Mouse (Mus musculus): ENCODE measurements at regions not wholly inside any gene's neighbourhood (a gene's known extent, or its start where the extent isn't known, plus 50 kb on each side); places are given as distances from the start of the nearest gene placed in this dataset.

GRCm38 (mm10) chr14:99687062-99687806, 388.7 kb downstream of the Klf5 start:
- DNase-seq (ENCODE audit: low spot score), result no peak
- intact Hi-C loops (cut with DNase I), result no loop called here

- DNase-seq (ENCODE audit: low spot score), result no peak
Observed at GRCm38 (mm10) chr14:99688415-99688814, 389.9 kb downstream of the Klf5 start.

GRCm38 (mm10) chr14:99696301-99696700, 397.8 kb downstream of the Klf5 start:
- intact Hi-C loops (cut with DNase I), result no loop called here

More at GRCm38 (mm10) chr14:99688415-99688814, 389.9 kb downstream of the Klf5 start:
- intact Hi-C loops (cut with DNase I), result no loop called here

GRCm38 (mm10) chr14:99699545-99699944, 401.1 kb downstream of the Klf5 start:
- DNase-seq (ENCODE audit: low spot score), result no peak
- intact Hi-C loops (cut with DNase I), result no loop called here

More at GRCm38 (mm10) chr14:99696301-99696700, 397.8 kb downstream of the Klf5 start:
- no peak for DNase-seq (ENCODE audit: low spot score)

- no peak for DNase-seq (ENCODE audit: low spot score)
- intact Hi-C loops (cut with DNase I), result no loop called here
Observed at GRCm38 (mm10) chr14:99706004-99706403, 407.5 kb downstream of the Klf5 start.

- no peak for DNase-seq (ENCODE audit: low spot score)
- intact Hi-C loops (cut with DNase I), result no loop called here
Observed at GRCm38 (mm10) chr14:99708066-99708465, 409.6 kb downstream of the Klf5 start.

- intact Hi-C loops (cut with DNase I), result no loop called here
- no peak for DNase-seq (ENCODE audit: low spot score)
Observed at GRCm38 (mm10) chr14:99709764-99710163, 411.3 kb downstream of the Klf5 start.

GRCm38 (mm10) chr14:99710656-99711177, 412.2 kb downstream of the Klf5 start:
- no peak for DNase-seq (ENCODE audit: low spot score)
- intact Hi-C loops (cut with DNase I), result no loop called here

GRCm38 (mm10) chr14:99712624-99713023, 414.1 kb downstream of the Klf5 start:
- no peak for DNase-seq (ENCODE audit: low spot score)
- intact Hi-C loops (cut with DNase I), result no loop called here

GRCm38 (mm10) chr14:99713069-99713830, 414.8 kb downstream of the Klf5 start:
- intact Hi-C loops (cut with DNase I), result no loop called here
- no peak for DNase-seq (ENCODE audit: low spot score)

- intact Hi-C loops (cut with DNase I), result no loop called here
- no peak for DNase-seq (ENCODE audit: low spot score)
Observed at GRCm38 (mm10) chr14:99733474-99734199, 435.1 kb downstream of the Klf5 start.

- intact Hi-C loops (cut with DNase I), result no loop called here
Observed at GRCm38 (mm10) chr14:99734200-99734567, 435.7 kb downstream of the Klf5 start.

GRCm38 (mm10) chr14:99743625-99744297, 445.3 kb downstream of the Klf5 start:
- intact Hi-C loops (cut with DNase I), result no loop called here
- no peak for DNase-seq (ENCODE audit: low spot score)

More at GRCm38 (mm10) chr14:99734200-99734567, 435.7 kb downstream of the Klf5 start:
- DNase-seq (ENCODE audit: low spot score), result no peak

GRCm38 (mm10) chr14:99745209-99745608, 446.7 kb downstream of the Klf5 start:
- intact Hi-C loops (cut with DNase I), result no loop called here
- DNase-seq (ENCODE audit: low spot score), result no peak

GRCm38 (mm10) chr14:99748166-99748565, 449.7 kb downstream of the Klf5 start:
- no peak for DNase-seq (ENCODE audit: low spot score)
- intact Hi-C loops (cut with DNase I), result no loop called here

GRCm38 (mm10) chr14:99749308-99750305, 451.1 kb downstream of the Klf5 start:
- intact Hi-C loops (cut with DNase I), result no loop called here
- DNase-seq (ENCODE audit: low spot score), result no peak

- no peak for DNase-seq (ENCODE audit: low spot score)
- intact Hi-C loops (cut with DNase I), result no loop called here
Observed at GRCm38 (mm10) chr14:99758045-99758444, 459.6 kb downstream of the Klf5 start.

- no peak for DNase-seq (ENCODE audit: low spot score)
- intact Hi-C loops (cut with DNase I), result loop anchor here (10.0 kb wide), 1 partner anchor 341 kb away; no protein-coding TSS in a partner anchor
Observed at GRCm38 (mm10) chr14:99763336-99763735, 464.8 kb downstream of the Klf5 start.

GRCm38 (mm10) chr14:99771009-99771408, 472.5 kb downstream of the Klf5 start:
- intact Hi-C loops (cut with DNase I), result no loop called here

More at GRCm38 (mm10) chr14:99771009-99771408, 472.5 kb downstream of the Klf5 start:
- DNase-seq (ENCODE audit: low spot score), result no peak
